Mouse (Mus musculus): ENCODE data around the gene Macc1. TPM values are rescaled to one million over a fixed set of nuclear protein-coding genes. Genes with fewer than 3 reads are reported as not detected.

Macc1 gene
- polyA plus RNA-seq, 2 experiments = 1.3 to 2.1 TPM

DNA sequence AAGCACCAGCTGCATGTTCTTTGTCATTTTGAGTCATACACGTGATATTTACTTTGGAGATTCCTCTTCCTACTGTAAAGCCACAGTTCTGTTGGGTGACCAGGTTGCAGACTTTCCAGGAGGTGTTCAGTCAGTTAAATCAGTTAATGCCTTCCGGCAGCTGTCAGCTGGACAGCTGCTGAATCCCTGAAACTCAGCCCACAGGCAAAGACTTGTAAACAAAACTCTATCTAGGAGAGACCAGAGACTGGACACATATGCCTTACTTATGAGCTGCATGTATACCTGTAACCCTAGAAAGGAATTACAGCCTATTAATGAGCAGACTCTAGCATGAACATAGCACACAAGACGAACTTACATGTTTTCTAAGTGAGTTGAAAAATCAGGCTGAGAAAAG lies 137.2 kb downstream of the Macc1 start:
- ATAC-seq (ENCODE audit: low FRiP score, low read depth) (no peak; the same call in 1 of the 2 replicates), DNase-seq (ENCODE audit: low spot score) (no peak)
- no peak for TF ChIP-seq POLR2A (IDR thresholded peaks at IDR 0.05; ENCODE audit: borderline replicate concordance, extremely low read depth, insufficient read depth, insufficient read length)
- Histone ChIP-seq H3K4me3 (replicated peaks; ENCODE audit: low read length) (no peak overlapping the region), H3K9ac (ENCODE audit: low read depth, low read length, severe bottlenecking) (no peak overlapping the region), H3K27ac (replicated peaks; ENCODE audit: low read depth, low read length) (no peak overlapping the region), H3K9me3 (ENCODE audit: control insufficient read depth, low read length) (no peaks in the 10 kb centered on the region), H3K4me1 (ENCODE audit: control insufficient read depth, insufficient read depth, low read length) (peaks cover 5% of the 10 kb centered on the region; the same call in 1 of the 2 replicates), H3K4me2 (replicated peaks; ENCODE audit: low read depth, low read length, severe bottlenecking) (no peak overlapping the region), H3K27me3 (ENCODE audit: control insufficient read depth, insufficient read depth, low read length) (no peaks in the 10 kb centered on the region), H3K36me3 (ENCODE audit: control insufficient read depth, insufficient read depth, low read length) (no peaks in the 10 kb centered on the region)
- 48% methylated on average over 3 of the region's 3 CpGs for WGBS

DNA sequence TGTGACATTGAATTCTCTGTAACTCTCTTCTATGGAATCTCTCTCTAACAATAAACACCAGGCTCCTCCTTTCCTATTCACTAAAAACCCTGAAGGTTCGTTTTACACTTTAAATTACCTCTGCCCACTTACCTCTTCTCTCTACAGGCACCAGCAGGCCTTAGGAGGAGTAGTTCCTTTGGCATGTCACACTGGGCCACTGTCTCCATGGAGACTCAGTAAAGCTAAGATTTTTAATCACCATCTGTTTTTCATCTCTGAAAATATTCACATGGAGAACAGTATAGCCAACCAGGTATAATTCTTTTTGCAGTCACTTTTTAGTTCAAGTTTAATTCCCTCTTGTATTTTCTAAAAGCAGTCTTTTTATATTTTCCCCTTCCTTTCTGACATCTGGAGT lies 140.0 kb downstream of the Macc1 start:
- WGBS = 7% methylated on average over 1 of the region's 1 CpGs
- DNase-seq (ENCODE audit: low spot score) = peak; percentile 36
- no peak for TF ChIP-seq POLR2A (IDR thresholded peaks at IDR 0.05; ENCODE audit: borderline replicate concordance, extremely low read depth, insufficient read depth, insufficient read length)

DNA sequence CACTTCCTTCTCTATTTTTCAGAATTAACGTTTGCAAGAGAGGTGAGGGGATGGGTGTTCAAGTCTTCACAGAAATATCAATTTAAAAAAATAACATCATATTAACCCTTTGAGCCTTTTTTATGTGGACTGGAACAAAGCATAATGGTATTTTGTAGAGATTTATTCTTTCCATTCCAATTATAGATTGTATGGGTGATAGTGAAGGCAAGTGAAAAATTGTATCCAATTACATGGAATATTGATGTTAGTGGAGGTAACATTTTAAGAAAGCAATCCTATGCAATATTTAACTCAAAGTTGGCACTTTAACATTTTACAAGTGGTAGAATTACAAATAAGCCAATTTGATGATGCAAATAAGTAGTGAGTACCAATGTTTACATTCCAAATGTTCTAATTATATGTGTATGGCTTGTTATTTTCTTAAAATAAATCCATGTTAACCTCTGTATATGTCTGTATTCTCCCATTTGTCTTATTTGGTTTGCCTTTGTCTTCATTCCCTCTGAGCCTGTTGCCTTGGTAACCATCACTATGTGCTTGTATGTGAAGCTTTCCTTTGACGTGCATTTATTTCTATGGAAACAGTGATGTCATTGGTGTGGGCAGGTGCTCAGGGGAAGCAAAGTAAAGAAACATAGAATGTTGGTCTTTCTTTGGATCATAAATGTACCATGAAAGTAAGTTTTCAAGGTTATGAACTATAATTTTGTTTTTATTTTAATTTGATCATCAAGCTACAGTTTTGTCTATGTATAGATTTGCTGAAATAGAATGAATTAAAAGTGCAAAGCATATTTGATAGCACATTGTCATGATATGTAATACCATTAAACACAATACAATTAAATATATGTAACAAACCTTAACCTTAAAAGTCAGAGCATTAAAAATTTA lies 150.2 kb downstream of the Macc1 start:
- H3K9ac ChIP-seq (ENCODE audit: low read depth, low read length, severe bottlenecking) = no peak overlapping the region
- no peak overlapping the region for H3K27ac ChIP-seq (replicated peaks; ENCODE audit: low read depth, low read length)
- 56% methylated on average over 2 of the region's 2 CpGs for WGBS
- TF ChIP-seq POLR2A (IDR thresholded peaks at IDR 0.05; ENCODE audit: borderline replicate concordance, extremely low read depth, insufficient read depth, insufficient read length) = no peak
- H3K27me3 ChIP-seq (ENCODE audit: control insufficient read depth, insufficient read depth, low read length) = no peaks in the 10 kb centered on the region
- H3K9me3 ChIP-seq (ENCODE audit: control insufficient read depth, low read length) = no peaks in the 10 kb centered on the region
- no peaks in the 10 kb centered on the region for H3K36me3 ChIP-seq (ENCODE audit: control insufficient read depth, insufficient read depth, low read length)
- no peaks in the 10 kb centered on the region for H3K4me1 ChIP-seq (ENCODE audit: control insufficient read depth, insufficient read depth, low read length)
- H3K4me2 ChIP-seq (replicated peaks; ENCODE audit: low read depth, low read length, severe bottlenecking) = no peak overlapping the region
- ATAC-seq (ENCODE audit: low FRiP score, low read depth) = no peak
- DNase-seq (ENCODE audit: low spot score) = no peak
- H3K4me3 ChIP-seq (replicated peaks; ENCODE audit: low read length) = no peak overlapping the region

More for the DNA sequence above, 140.0 kb downstream of the Macc1 start:
- Histone ChIP-seq H3K27ac (replicated peaks; ENCODE audit: low read depth, low read length) (no peak overlapping the region), H3K36me3 (ENCODE audit: control insufficient read depth, insufficient read depth, low read length) (no peaks in the 10 kb centered on the region), H3K4me3 (replicated peaks; ENCODE audit: low read length) (no peak overlapping the region), H3K4me2 (replicated peaks; ENCODE audit: low read depth, low read length, severe bottlenecking) (no peak overlapping the region), H3K27me3 (ENCODE audit: control insufficient read depth, insufficient read depth, low read length) (no peaks in the 10 kb centered on the region), H3K9me3 (ENCODE audit: control insufficient read depth, low read length) (no peaks in the 10 kb centered on the region), H3K4me1 (ENCODE audit: control insufficient read depth, insufficient read depth, low read length) (peaks cover 5% of the 10 kb centered on the region; the same call in 1 of the 2 replicates), H3K9ac (ENCODE audit: low read depth, low read length, severe bottlenecking) (no peak overlapping the region)
- ATAC-seq (ENCODE audit: low FRiP score, low read depth) = peak; percentile 81

DNA sequence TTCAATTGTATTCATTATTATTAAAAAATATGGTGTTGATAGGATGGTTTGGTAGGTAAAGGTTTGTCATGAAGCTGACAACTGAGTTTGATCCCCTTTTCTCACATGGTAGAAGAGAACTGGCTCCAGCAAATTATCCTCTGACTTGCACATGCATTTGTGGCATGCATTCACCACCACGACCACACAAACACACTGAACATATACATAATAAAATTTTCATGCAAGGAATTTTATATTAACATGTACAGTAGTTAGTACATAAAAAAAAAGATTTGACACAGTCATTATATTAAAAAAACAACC lies 150.8 kb downstream of the Macc1 start:
- no peaks in the 10 kb centered on the region for H3K9me3 ChIP-seq (ENCODE audit: control insufficient read depth, low read length)
- no peaks in the 10 kb centered on the region for H3K4me1 ChIP-seq (ENCODE audit: control insufficient read depth, insufficient read depth, low read length)
- TF ChIP-seq POLR2A (IDR thresholded peaks at IDR 0.05; ENCODE audit: borderline replicate concordance, extremely low read depth, insufficient read depth, insufficient read length) = no peak
- no peaks in the 10 kb centered on the region for H3K27me3 ChIP-seq (ENCODE audit: control insufficient read depth, insufficient read depth, low read length)
- no peak overlapping the region for H3K9ac ChIP-seq (ENCODE audit: low read depth, low read length, severe bottlenecking)
- WGBS = 54% methylated on average over 1 of the region's 1 CpGs
- no peak for ATAC-seq (ENCODE audit: low FRiP score, low read depth)
- H3K4me2 ChIP-seq (replicated peaks; ENCODE audit: low read depth, low read length, severe bottlenecking) = no peak overlapping the region
- H3K36me3 ChIP-seq (ENCODE audit: control insufficient read depth, insufficient read depth, low read length) = no peaks in the 10 kb centered on the region
- no peak overlapping the region for H3K4me3 ChIP-seq (replicated peaks; ENCODE audit: low read length)
- DNase-seq (ENCODE audit: low spot score) = no peak
- no peak overlapping the region for H3K27ac ChIP-seq (replicated peaks; ENCODE audit: low read depth, low read length)

DNA sequence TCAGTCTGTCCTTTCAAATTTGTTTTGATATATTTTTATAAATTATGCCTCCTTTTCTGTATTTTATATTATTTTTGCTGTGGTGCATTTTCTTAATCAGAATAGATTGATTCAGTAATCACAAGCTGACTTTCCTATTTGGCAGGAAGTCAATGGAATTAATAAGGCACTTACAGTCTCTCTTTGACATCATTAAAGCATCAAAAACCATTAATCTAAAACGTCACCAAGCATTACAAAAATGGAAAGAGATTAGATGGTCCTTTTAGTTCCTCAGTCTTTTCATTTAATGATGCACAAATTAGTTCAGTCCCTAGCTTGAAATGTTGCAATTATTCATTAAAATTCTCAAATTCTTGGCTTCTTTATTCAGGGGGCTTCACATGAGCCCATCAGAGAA lies 153.6 kb downstream of the Macc1 start:
- no peak for DNase-seq (ENCODE audit: low spot score)
- no peaks in the 10 kb centered on the region for H3K4me1 ChIP-seq (ENCODE audit: control insufficient read depth, insufficient read depth, low read length)
- H3K9me3 ChIP-seq (ENCODE audit: control insufficient read depth, low read length) = no peaks in the 10 kb centered on the region
- WGBS = 42% methylated on average over 1 of the region's 1 CpGs
- no peak for TF ChIP-seq POLR2A (IDR thresholded peaks at IDR 0.05; ENCODE audit: borderline replicate concordance, extremely low read depth, insufficient read depth, insufficient read length)
- H3K27me3 ChIP-seq (ENCODE audit: control insufficient read depth, insufficient read depth, low read length) = no peaks in the 10 kb centered on the region
- ATAC-seq (ENCODE audit: low FRiP score, low read depth) = no peak
- no peak overlapping the region for H3K9ac ChIP-seq (ENCODE audit: low read depth, low read length, severe bottlenecking)
- no peak overlapping the region for H3K4me3 ChIP-seq (replicated peaks; ENCODE audit: low read length)
- H3K27ac ChIP-seq (replicated peaks; ENCODE audit: low read depth, low read length) = no peak overlapping the region
- H3K4me2 ChIP-seq (replicated peaks; ENCODE audit: low read depth, low read length, severe bottlenecking) = no peak overlapping the region
- no peaks in the 10 kb centered on the region for H3K36me3 ChIP-seq (ENCODE audit: control insufficient read depth, insufficient read depth, low read length)
